ENCODE assay signal across 16 mouse cellular contexts in the genomic region with DNA sequence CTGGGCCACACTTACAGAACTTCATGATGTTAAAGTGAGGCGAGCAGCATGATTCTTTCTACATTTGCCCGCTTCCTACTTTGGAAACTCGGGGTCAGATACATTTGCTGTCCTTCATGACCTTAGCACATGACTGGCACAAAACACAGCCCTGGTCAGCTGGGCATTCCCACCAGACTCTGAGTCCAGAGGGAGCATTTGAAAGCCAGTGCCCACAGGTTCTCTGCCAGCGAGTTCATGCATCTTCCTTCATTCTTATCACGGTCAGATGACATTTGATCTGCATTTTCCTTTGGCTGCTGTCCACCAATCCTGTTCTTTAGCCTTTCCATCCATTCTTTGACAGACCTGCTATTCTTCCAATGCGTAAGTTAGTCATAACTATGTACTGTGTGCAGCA. TPM values are rescaled to one million over a fixed set of nuclear protein-coding genes. Genes with fewer than 3 reads are reported as not detected.
DNase-seq lines count a peak whose midpoint lies in the region; ATAC-seq lines count a peak whose summit lies in the region.
"Had no signal": no experiment of that assay in that cellular context is flagged by ENCODE, and none has a peak within 500 bp of the region (broad histone marks: within the 10 kb centered on the region; RNA-seq: fewer than 3 reads in every experiment).

No protein-coding gene starts in this region.

- no peaks in the 10 kb centered on the region for H3K9me3 ChIP-seq in limb, embryonic 10.5 days (replicated peaks)
- H3K9me3 ChIP-seq in midbrain, embryonic 13.5 days = no peaks in the 10 kb centered on the region
- H3K9me3 ChIP-seq: embryonic facial prominence, embryonic 10.5 days; embryonic facial prominence, embryonic 12.5 days; forebrain, embryonic 13.5 days; forebrain, embryonic 15.5 days had no signal

- H3K4me2 ChIP-seq in midbrain, embryonic 13.5 days (replicated peaks) = no peak overlapping the region
- H3K4me2 ChIP-seq: embryonic facial prominence, embryonic 12.5 days; forebrain, embryonic 13.5 days; forebrain, embryonic 15.5 days had no signal

- no peaks in the 10 kb centered on the region for H3K4me1 ChIP-seq in limb, embryonic 10.5 days
- H3K4me1 ChIP-seq in midbrain, embryonic 13.5 days (replicated peaks) = no peaks in the 10 kb centered on the region
- H3K4me1 ChIP-seq: embryonic facial prominence, embryonic 10.5 days; embryonic facial prominence, embryonic 12.5 days; forebrain, embryonic 13.5 days; forebrain, embryonic 15.5 days had no signal

- DNase-seq in adrenal gland, postnatal 10 days = peak; percentile 58
- DNase-seq in adrenal gland, adult 8-10 months = no peak
- DNase-seq in heart, adult 11 months = peak; percentile 76
- DNase-seq in heart, postnatal 10 days = no peak
- DNase-seq in limb, embryonic 10.5 days (ENCODE audit: low spot score) = peak; percentile 21
- DNase-seq: cerebellum, adult 11-12 months; cerebellum, adult 2 months; cerebellum, adult 9-10 months; cerebellum, postnatal 10 days; cerebellum, postnatal 25 days; forebrain, postnatal 0 days had no signal

- no peak for ATAC-seq in midbrain, embryonic 13.5 days
- ATAC-seq: forebrain, embryonic 13.5 days; forebrain, embryonic 15.5 days; forebrain, postnatal 0 days had no signal

- no peak overlapping the region for H3K9ac ChIP-seq in midbrain, embryonic 13.5 days (replicated peaks)
- H3K9ac ChIP-seq: embryonic facial prominence, embryonic 12.5 days; forebrain, embryonic 13.5 days; forebrain, embryonic 15.5 days; forebrain, postnatal 0 days had no signal

- intact Hi-C loops in heart, postnatal 10 days (cut with DNase I) = no loop called here

- H3K36me3 ChIP-seq in limb, embryonic 10.5 days = peaks cover 14% of the 10 kb centered on the region; the same call in 1 of the 2 replicates
- H3K36me3 ChIP-seq in midbrain, embryonic 13.5 days = peaks cover 15% of the 10 kb centered on the region

- no peak overlapping the region for H3K27ac ChIP-seq in limb, embryonic 10.5 days
- no peak overlapping the region for H3K27ac ChIP-seq in midbrain, embryonic 13.5 days
- H3K27ac ChIP-seq: embryonic facial prominence, embryonic 10.5 days; embryonic facial prominence, embryonic 12.5 days; forebrain, embryonic 13.5 days; forebrain, embryonic 15.5 days had no signal

- no peak overlapping the region for H3K4me3 ChIP-seq in limb, embryonic 10.5 days
- H3K4me3 ChIP-seq in midbrain, embryonic 13.5 days (replicated peaks) = no peak overlapping the region
- H3K4me3 ChIP-seq: embryonic facial prominence, embryonic 10.5 days; embryonic facial prominence, embryonic 12.5 days; forebrain, embryonic 13.5 days; forebrain, embryonic 15.5 days had no signal

- H3K27me3 ChIP-seq in limb, embryonic 10.5 days (ENCODE audit: low read depth, poor library complexity, severe bottlenecking) = no peaks in the 10 kb centered on the region
- no peaks in the 10 kb centered on the region for H3K27me3 ChIP-seq in midbrain, embryonic 13.5 days
- H3K27me3 ChIP-seq: embryonic facial prominence, embryonic 12.5 days; forebrain, embryonic 13.5 days; forebrain, embryonic 15.5 days had no signal

- 94% methylated on average over 6 of the region's 6 CpGs for WGBS in limb, embryonic 10.5 days
- WGBS in midbrain, embryonic 13.5 days = 96% methylated on average over 6 of the region's 6 CpGs

RNA-seq across cellular contexts. Expression of gene Sdhaf4, which starts 4.6 kb away (rescaled TPM):
- total RNA-seq in adrenal gland, postnatal 10 days (2021) = 10 to 100 TPM; 62.3 to 75.4 TPM
- 10 to 100 TPM; 61.0 to 84.0 (median 67.3) TPM for total RNA-seq in adrenal gland, adult 8-10 months (2022)
- 10 to 100 TPM; 64.0 to 64.5 TPM for total RNA-seq in heart, postnatal 10 days (2021)
- polyA plus RNA-seq in limb, embryonic 10.5 days (2016; fragmentation: Nextera tagmentation; extraction: Ambion mirVana) = 77.1 and 79.7 TPM in 2 replicates
- 106 and 112 TPM in 2 replicates for polyA plus RNA-seq in midbrain, embryonic 13.5 days (2015; fragmentation: Nextera tagmentation; extraction: Ambion mirVana)

Comparison
In these comparisons a context has a peak if more than half of its experiments do, and no peak if none do; other contexts are left out.
1. DNase-seq: peak in adrenal gland, postnatal 10 days (single experiment), heart, adult 11 months (single experiment) and limb, embryonic 10.5 days (single experiment); none in adrenal gland, adult 8-10 months (single experiment) and heart, postnatal 10 days (0 of 2).